Mouse (Mus musculus): ENCODE measurements around the gene Cdyl2. TPM values are rescaled to one million over a fixed set of nuclear protein-coding genes. Genes with fewer than 3 reads are reported as not detected.

Cdyl2 gene
- polyA plus RNA-seq, 1 experiment: 3.1 TPM

GRCm38 (mm10) chr8:116542842-116543241 is 189.9 kb downstream of the Cdyl2 start:
- no peak for TF ChIP-seq CTCF (IDR thresholded peaks at IDR 0.05; ENCODE audit: control insufficient read depth, insufficient read depth, low read length)
- no peak for TF ChIP-seq POLR2A (IDR thresholded peaks at IDR 0.05; ENCODE audit: borderline replicate concordance, control insufficient read depth, low read depth, low read length)
- WGBS: 75% methylated on average over 5 of the region's 5 CpGs
- no peak overlapping the region for H3K27ac ChIP-seq (ENCODE audit: control insufficient read depth, insufficient read depth, low read depth, low read length, poor library complexity)
- no peaks in the 10 kb centered on the region; the same call in 1 of the 2 replicates for H3K4me1 ChIP-seq (ENCODE audit: control insufficient read depth, insufficient read depth, low read length)
- no peak overlapping the region for H3K4me3 ChIP-seq (replicated peaks; ENCODE audit: control insufficient read depth, low read depth, low read length)

- no peaks in the 10 kb centered on the region; the same call in 1 of the 2 replicates for H3K4me1 ChIP-seq (ENCODE audit: control insufficient read depth, insufficient read depth, low read length)
Measured at GRCm38 (mm10) chr8:116540136-116540535, 192.7 kb downstream of the Cdyl2 start.

GRCm38 (mm10) chr8:116538763-116539162 is 194.0 kb downstream of the Cdyl2 start:
- Histone ChIP-seq H3K27ac (ENCODE audit: control insufficient read depth, insufficient read depth, low read depth, low read length, poor library complexity) (no peak overlapping the region), H3K4me1 (ENCODE audit: control insufficient read depth, insufficient read depth, low read length) (no peaks in the 10 kb centered on the region; the same call in 1 of the 2 replicates), H3K4me3 (replicated peaks; ENCODE audit: control insufficient read depth, low read depth, low read length) (no peak overlapping the region)
- TF ChIP-seq CTCF (IDR thresholded peaks at IDR 0.05; ENCODE audit: control insufficient read depth, insufficient read depth, low read length) (no peak), POLR2A (IDR thresholded peaks at IDR 0.05; ENCODE audit: borderline replicate concordance, control insufficient read depth, low read depth, low read length) (no peak)
- 53% methylated on average over 7 of the region's 7 CpGs for WGBS

More at GRCm38 (mm10) chr8:116540136-116540535, 192.7 kb downstream of the Cdyl2 start:
- H3K27ac ChIP-seq (ENCODE audit: control insufficient read depth, insufficient read depth, low read depth, low read length, poor library complexity): no peak overlapping the region
- H3K4me3 ChIP-seq (replicated peaks; ENCODE audit: control insufficient read depth, low read depth, low read length): no peak overlapping the region
- WGBS: 75% methylated on average over 1 of the region's 1 CpGs
- no peak for TF ChIP-seq POLR2A (IDR thresholded peaks at IDR 0.05; ENCODE audit: borderline replicate concordance, control insufficient read depth, low read depth, low read length)
- TF ChIP-seq CTCF (IDR thresholded peaks at IDR 0.05; ENCODE audit: control insufficient read depth, insufficient read depth, low read length): no peak

GRCm38 (mm10) chr8:116536786-116537185 is 196.0 kb downstream of the Cdyl2 start:
- Histone ChIP-seq H3K4me3 (replicated peaks; ENCODE audit: control insufficient read depth, low read depth, low read length) (no peak overlapping the region), H3K27ac (ENCODE audit: control insufficient read depth, insufficient read depth, low read depth, low read length, poor library complexity) (no peak overlapping the region), H3K4me1 (ENCODE audit: control insufficient read depth, insufficient read depth, low read length) (no peaks in the 10 kb centered on the region; the same call in 1 of the 2 replicates)
- TF ChIP-seq POLR2A (IDR thresholded peaks at IDR 0.05; ENCODE audit: borderline replicate concordance, control insufficient read depth, low read depth, low read length): no peak
- no peak for TF ChIP-seq CTCF (IDR thresholded peaks at IDR 0.05; ENCODE audit: control insufficient read depth, insufficient read depth, low read length)
- WGBS: 74% methylated on average over 5 of the region's 5 CpGs

- H3K27ac ChIP-seq (ENCODE audit: control insufficient read depth, insufficient read depth, low read depth, low read length, poor library complexity): no peak overlapping the region
- H3K4me3 ChIP-seq (replicated peaks; ENCODE audit: control insufficient read depth, low read depth, low read length): no peak overlapping the region
- 74% methylated on average over 6 of the region's 6 CpGs for WGBS
- no peaks in the 10 kb centered on the region for H3K4me1 ChIP-seq (ENCODE audit: control insufficient read depth, insufficient read depth, low read length)
- TF ChIP-seq POLR2A (IDR thresholded peaks at IDR 0.05; ENCODE audit: borderline replicate concordance, control insufficient read depth, low read depth, low read length): no peak
- no peak for TF ChIP-seq CTCF (IDR thresholded peaks at IDR 0.05; ENCODE audit: control insufficient read depth, insufficient read depth, low read length)
Measured at GRCm38 (mm10) chr8:116533081-116533480, 199.7 kb downstream of the Cdyl2 start.

- no peak overlapping the region for H3K27ac ChIP-seq (ENCODE audit: control insufficient read depth, insufficient read depth, low read depth, low read length, poor library complexity)
- H3K4me3 ChIP-seq (replicated peaks; ENCODE audit: control insufficient read depth, low read depth, low read length): no peak overlapping the region
- no peak for TF ChIP-seq CTCF (IDR thresholded peaks at IDR 0.05; ENCODE audit: control insufficient read depth, insufficient read depth, low read length)
- no peaks in the 10 kb centered on the region for H3K4me1 ChIP-seq (ENCODE audit: control insufficient read depth, insufficient read depth, low read length)
- 80% methylated on average over 7 of the region's 7 CpGs for WGBS
Measured at GRCm38 (mm10) chr8:116528736-116529135, 204.1 kb downstream of the Cdyl2 start.

- H3K27ac ChIP-seq (ENCODE audit: control insufficient read depth, insufficient read depth, low read depth, low read length, poor library complexity): no peak overlapping the region
- H3K4me1 ChIP-seq (ENCODE audit: control insufficient read depth, insufficient read depth, low read length): no peaks in the 10 kb centered on the region
- TF ChIP-seq CTCF (IDR thresholded peaks at IDR 0.05; ENCODE audit: control insufficient read depth, insufficient read depth, low read length) (no peak), POLR2A (IDR thresholded peaks at IDR 0.05; ENCODE audit: borderline replicate concordance, control insufficient read depth, low read depth, low read length) (no peak)
- 82% methylated on average over 7 of the region's 7 CpGs for WGBS
- H3K4me3 ChIP-seq (replicated peaks; ENCODE audit: control insufficient read depth, low read depth, low read length): no peak overlapping the region
Measured at GRCm38 (mm10) chr8:116524915-116525314, 207.9 kb downstream of the Cdyl2 start.

Other genes with a start within 250 kb of the Cdyl2 start
- gene Dynlrb2, start 228.0 kb downstream of the Cdyl2 start, polyA plus RNA-seq (2011; ENCODE audit: insufficient read depth, insufficient read length, low replicate concordance, missing spikeins): not detected in 2 replicates
- 51.2 and 63.1 TPM in 2 replicates for gene Cmc2, start 188.5 kb upstream of the Cdyl2 start, polyA plus RNA-seq (2011; ENCODE audit: insufficient read depth, insufficient read length, low replicate concordance, missing spikeins)
- 18.4 and 21.8 TPM in 2 replicates for gene Cenpn, start 188.7 kb upstream of the Cdyl2 start, polyA plus RNA-seq (2011; ENCODE audit: insufficient read depth, insufficient read length, low replicate concordance, missing spikeins)
- gene Atmin, start 210.4 kb upstream of the Cdyl2 start, polyA plus RNA-seq (2011; ENCODE audit: insufficient read depth, insufficient read length, low replicate concordance, missing spikeins): 3.8 and 4.9 TPM in 2 replicates
- 0.85 TPM in 1 of 2 replicates, not detected in the other for gene 1700030J22Rik, start 246.0 kb upstream of the Cdyl2 start, polyA plus RNA-seq (2011; ENCODE audit: insufficient read depth, insufficient read length, low replicate concordance, missing spikeins)

Data from bone marrow, adult 2 months (tissue).